Mouse (Mus musculus) limb, embryonic 15.5 days (tissue): Measurements from ENCODE around the gene Gm10153. TPM values are rescaled to one million over a fixed set of nuclear protein-coding genes. Genes with fewer than 3 reads are reported as not detected.
"Not testable (repeated sequence)": the region's sequence is repeated elsewhere in the genome, so short reads cannot be mapped to it uniquely, and the experiment has no call there.

Experiments used
- ATAC-seq: fragments of 200-750 bp; cut with Nextera tagmentation; 2 replicates; pipeline ENCODE4 v1.8.0; 2017; ENCODE audit warnings: low read depth, moderate TSS enrichment; ENCODE audit not compliant: insufficient number of reproducible peaks, low FRiP score, low TSS enrichment
- H3K27ac ChIP-seq: fragments of 300-500 bp; sonication (generic); 2 replicates; pipeline ENCODE4 v1.5.1; 2015; ENCODE audit warnings: moderate library complexity, mild to moderate bottlenecking, inconsistent platforms
- H3K27me3 ChIP-seq: fragments of 300-500 bp; sonication (generic); 2 replicates; pipeline ENCODE4 v1.6.1; 2015; ENCODE audit warnings: inconsistent platforms
- H3K36me3 ChIP-seq: fragments of 300-500 bp; sonication (generic); 2 replicates; pipeline ENCODE4 v1.6.1; 2015; ENCODE audit warnings: inconsistent platforms
- H3K4me1 ChIP-seq: fragments of 300-500 bp; sonication (generic); 2 replicates; pipeline ENCODE4 v1.6.1; 2015; ENCODE audit warnings: inconsistent platforms
- H3K4me2 ChIP-seq: fragments of 300-500 bp; sonication (generic); 2 replicates; pipeline ENCODE4 v1.6.1; 2015; ENCODE audit warnings: mild to moderate bottlenecking, inconsistent platforms
- H3K4me3 ChIP-seq: fragments of 300-500 bp; sonication (generic); 2 replicates; pipeline ENCODE4 v1.5.1; 2015; ENCODE audit warnings: mild to moderate bottlenecking, inconsistent platforms
- H3K9ac ChIP-seq: fragments of 300-500 bp; sonication (generic); 2 replicates; pipeline ENCODE4 v1.6.1; 2015; ENCODE audit warnings: inconsistent platforms
- H3K9me3 ChIP-seq: fragments of 300-500 bp; sonication (generic); 2 replicates; pipeline ENCODE4 v1.6.1; 2016; ENCODE audit warnings: inconsistent platforms
- WGBS: fragments of 180-500 bp; shearing (Covaris S2); methylation state at CpG from one replicate; pipeline ENCODE4 v1.1.7; 2015; 5-methylcytosine and 5-hydroxymethylcytosine counted together
- polyA plus RNA-seq: library from polyadenylated mRNA; unstranded; fragments of >200 nt; fragmentation: Nextera tagmentation; extraction: Ambion mirVana; gene quantifications from 2 replicates; pipeline ENCODE4 v1.2.1, GENCODE M21; 2015

The Gm10153 gene
- polyA plus RNA-seq, result not detected in 2 replicates

- Histone ChIP-seq H3K9me3 (no peaks in the 10 kb centered on the region), H3K4me3 (no peak within 1 kb of the TSS), H3K27me3 (no peaks in the 10 kb centered on the region), H3K9ac (no peak within 1 kb of the TSS), H3K4me1 (no peaks in the 10 kb centered on the region), H3K27ac (no peak within 1 kb of the TSS), H3K4me2 (no peak within 1 kb of the TSS), H3K36me3 (no peaks in the 10 kb centered on the region)
- ATAC-seq, result no peak
- 36% methylated on average over 2 of the region's 2 CpGs for WGBS
These were observed at the start of gene Gm10153 for GRCm38 (mm10) chr7:142190289-142190688. Gene Gm10153, minus strand, starts transcription at chr7:142190389.

- Histone ChIP-seq H3K4me2 (no peak overlapping the region), H3K27ac (no peak overlapping the region), H3K9me3 (no peaks in the 10 kb centered on the region; the same call in 1 of the 2 replicates), H3K27me3 (no peaks in the 10 kb centered on the region), H3K36me3 (no peaks in the 10 kb centered on the region), H3K4me3 (no peak overlapping the region), H3K9ac (no peak overlapping the region), H3K4me1 (no peaks in the 10 kb centered on the region)
- WGBS, result 37% methylated on average over 1 of the region's 1 CpGs
- ATAC-seq, result no peak
These were observed 41.4 kb upstream of the Gm10153 start for GRCm38 (mm10) chr7:142231540-142231939.

- 38% methylated on average over 3 of the region's 3 CpGs for WGBS
- not testable (repeated sequence) for H3K27ac ChIP-seq, ATAC-seq, H3K4me2 ChIP-seq, H3K4me3 ChIP-seq, H3K36me3 ChIP-seq, H3K9ac ChIP-seq, H3K9me3 ChIP-seq, H3K4me1 ChIP-seq, H3K27me3 ChIP-seq
These were observed 39.7 kb upstream of the Gm10153 start, which contains the start of gene Krtap5-5 for GRCm38 (mm10) chr7:142229871-142230270. Gene Krtap5-5, minus strand, starts transcription at chr7:142229971.

- Histone ChIP-seq H3K9me3 (no peaks in the 10 kb centered on the region), H3K4me1 (no peaks in the 10 kb centered on the region; the same call in 1 of the 2 replicates), H3K4me2 (no peak overlapping the region), H3K4me3 (no peak overlapping the region), H3K9ac (no peak overlapping the region), H3K27me3 (no peaks in the 10 kb centered on the region), H3K36me3 (no peaks in the 10 kb centered on the region), H3K27ac (no peak overlapping the region)
- WGBS, result 37% methylated on average over 2 of the region's 2 CpGs
- no peak for ATAC-seq
These were observed 34.3 kb upstream of the Gm10153 start for GRCm38 (mm10) chr7:142224518-142224917.

- H3K36me3 ChIP-seq, H3K27ac ChIP-seq, H3K9ac ChIP-seq, H3K4me2 ChIP-seq, H3K9me3 ChIP-seq, H3K4me1 ChIP-seq, H3K4me3 ChIP-seq, H3K27me3 ChIP-seq, ATAC-seq: not testable (repeated sequence)
- 54% methylated on average over 1 of the region's 1 CpGs for WGBS
These were observed 21.9 kb upstream of the Gm10153 start for GRCm38 (mm10) chr7:142212136-142212535.

- H3K9me3 ChIP-seq, result no peaks in the 10 kb centered on the region
- no peaks in the 10 kb centered on the region for H3K4me1 ChIP-seq
- no peak for ATAC-seq
- no peaks in the 10 kb centered on the region for H3K36me3 ChIP-seq
- no peak within 1 kb of the TSS for H3K4me3 ChIP-seq
- H3K9ac ChIP-seq, result no peak within 1 kb of the TSS
- H3K27ac ChIP-seq, result no peak within 1 kb of the TSS
- no peaks in the 10 kb centered on the region for H3K27me3 ChIP-seq
- H3K4me2 ChIP-seq, result no peak within 1 kb of the TSS
- 73% methylated on average over 1 of the region's 1 CpGs for WGBS
These were observed 21.4 kb upstream of the Gm10153 start, which contains the start of gene Gm7579 for GRCm38 (mm10) chr7:142211559-142211958. Gene Gm7579, plus strand, starts transcription at chr7:142211859.

- not testable (repeated sequence) for ATAC-seq, H3K9ac ChIP-seq, H3K27me3 ChIP-seq, H3K4me2 ChIP-seq, H3K36me3 ChIP-seq, H3K9me3 ChIP-seq, H3K4me1 ChIP-seq, H3K4me3 ChIP-seq, H3K27ac ChIP-seq
- WGBS, result 79% methylated on average over 5 of the region's 5 CpGs
These were observed 16.7 kb upstream of the Gm10153 start for GRCm38 (mm10) chr7:142206891-142207290.

GRCm38 (mm10) chr7:142205488-142205887 lies 15.3 kb upstream of the Gm10153 start:
- Histone ChIP-seq H3K4me3 (no peak overlapping the region), H3K27me3 (no peaks in the 10 kb centered on the region), H3K9ac (no peak overlapping the region), H3K27ac (no peak overlapping the region), H3K36me3 (no peaks in the 10 kb centered on the region), H3K9me3 (no peaks in the 10 kb centered on the region), H3K4me1 (no peaks in the 10 kb centered on the region), H3K4me2 (no peak overlapping the region)
- ATAC-seq, result no peak

GRCm38 (mm10) chr7:142201064-142201463 lies 10.9 kb upstream of the Gm10153 start, which contains the start of gene Krtap5-3:
Gene Krtap5-3, plus strand, starts transcription at chr7:142201364.
- Histone ChIP-seq H3K36me3 (no peaks in the 10 kb centered on the region), H3K4me3 (no peak within 1 kb of the TSS), H3K9me3 (no peaks in the 10 kb centered on the region), H3K9ac (no peak within 1 kb of the TSS), H3K27ac (no peak within 1 kb of the TSS), H3K4me2 (no peak within 1 kb of the TSS), H3K4me1 (no peaks in the 10 kb centered on the region), H3K27me3 (no peaks in the 10 kb centered on the region)
- 41% methylated on average over 1 of the region's 1 CpGs for WGBS
- no peak for ATAC-seq

- Histone ChIP-seq H3K9ac (no peak overlapping the region), H3K4me1 (no peaks in the 10 kb centered on the region), H3K36me3 (no peaks in the 10 kb centered on the region), H3K27me3 (no peaks in the 10 kb centered on the region), H3K27ac (no peak overlapping the region), H3K4me3 (no peak overlapping the region), H3K9me3 (no peaks in the 10 kb centered on the region), H3K4me2 (no peak overlapping the region)
- 82% methylated on average over 2 of the region's 2 CpGs for WGBS
- no peak for ATAC-seq
These were observed 8.6 kb upstream of the Gm10153 start for GRCm38 (mm10) chr7:142198748-142199147.

- H3K4me1 ChIP-seq, result no peaks in the 10 kb centered on the region
- no peak overlapping the region for H3K9ac ChIP-seq
- ATAC-seq, result no peak
- no peak overlapping the region for H3K27ac ChIP-seq
- no peak overlapping the region for H3K4me3 ChIP-seq
- no peaks in the 10 kb centered on the region for H3K36me3 ChIP-seq
- WGBS, result 54% methylated on average over 2 of the region's 2 CpGs
- no peaks in the 10 kb centered on the region for H3K27me3 ChIP-seq
- H3K9me3 ChIP-seq, result no peaks in the 10 kb centered on the region
- no peak overlapping the region for H3K4me2 ChIP-seq
These were observed 2.0 kb downstream of the Gm10153 start for GRCm38 (mm10) chr7:142188156-142188555.

- Histone ChIP-seq H3K4me2 (no peak overlapping the region), H3K27ac (no peak overlapping the region), H3K9ac (no peak overlapping the region), H3K4me1 (no peaks in the 10 kb centered on the region), H3K27me3 (no peaks in the 10 kb centered on the region), H3K9me3 (no peaks in the 10 kb centered on the region), H3K4me3 (no peak overlapping the region), H3K36me3 (no peaks in the 10 kb centered on the region)
- no peak for ATAC-seq
- WGBS, result 47% methylated on average over 1 of the region's 1 CpGs
These were observed 9.2 kb downstream of the Gm10153 start for GRCm38 (mm10) chr7:142181021-142181420.

- no peaks in the 10 kb centered on the region for H3K27me3 ChIP-seq
- ATAC-seq, result no peak
- H3K36me3 ChIP-seq, result no peaks in the 10 kb centered on the region
- H3K4me1 ChIP-seq, result no peaks in the 10 kb centered on the region
- WGBS, result 83% methylated on average over 1 of the region's 1 CpGs
- no peak overlapping the region for H3K4me3 ChIP-seq
- H3K9me3 ChIP-seq, result no peaks in the 10 kb centered on the region
- no peak overlapping the region for H3K27ac ChIP-seq
- no peak overlapping the region for H3K9ac ChIP-seq
- no peak overlapping the region for H3K4me2 ChIP-seq
These were observed 11.5 kb downstream of the Gm10153 start for GRCm38 (mm10) chr7:142178685-142179084.
